Mouse (Mus musculus): ENCODE results near the gene 6030408B16Rik.

DNA sequence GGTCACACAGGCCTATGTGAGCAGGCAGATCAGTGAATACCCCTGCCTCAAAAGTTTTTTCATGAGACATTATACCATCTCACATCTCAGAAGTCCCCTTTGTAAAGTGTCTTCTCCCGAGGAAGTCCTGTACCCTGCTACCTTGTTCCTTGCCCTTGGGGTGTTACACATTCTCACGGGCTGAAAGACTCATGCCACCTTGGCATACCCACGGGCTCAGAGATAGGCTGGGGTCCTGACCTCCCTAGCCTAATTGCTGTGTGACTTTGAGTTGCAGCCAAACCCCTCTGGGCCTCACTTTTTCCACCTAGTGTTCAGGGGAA is 39.5 kb upstream of the 6030408B16Rik start:
- no peak for TF ChIP-seq POLR2A (IDR thresholded peaks at IDR 0.05; ENCODE audit: low read depth, low read length)
- TF ChIP-seq CTCF (conservative IDR thresholded peaks at IDR 0.05; ENCODE audit: insufficient read depth, insufficient read length, low read depth, low read length), result no peak

All from kidney, adult 2 months (tissue).